Mouse (Mus musculus): Measurements from ENCODE around the gene Hsd17b12.
A peak's percentile ranks its signal among the peaks of the same experiment; 100 is the strongest.

The Hsd17b12 gene

GRCm38 (mm10) chr2:94069482-94069881 lies 88.3 kb downstream of the Hsd17b12 start:
- DNase-seq (ENCODE audit: low spot score) = no peak

DNA sequence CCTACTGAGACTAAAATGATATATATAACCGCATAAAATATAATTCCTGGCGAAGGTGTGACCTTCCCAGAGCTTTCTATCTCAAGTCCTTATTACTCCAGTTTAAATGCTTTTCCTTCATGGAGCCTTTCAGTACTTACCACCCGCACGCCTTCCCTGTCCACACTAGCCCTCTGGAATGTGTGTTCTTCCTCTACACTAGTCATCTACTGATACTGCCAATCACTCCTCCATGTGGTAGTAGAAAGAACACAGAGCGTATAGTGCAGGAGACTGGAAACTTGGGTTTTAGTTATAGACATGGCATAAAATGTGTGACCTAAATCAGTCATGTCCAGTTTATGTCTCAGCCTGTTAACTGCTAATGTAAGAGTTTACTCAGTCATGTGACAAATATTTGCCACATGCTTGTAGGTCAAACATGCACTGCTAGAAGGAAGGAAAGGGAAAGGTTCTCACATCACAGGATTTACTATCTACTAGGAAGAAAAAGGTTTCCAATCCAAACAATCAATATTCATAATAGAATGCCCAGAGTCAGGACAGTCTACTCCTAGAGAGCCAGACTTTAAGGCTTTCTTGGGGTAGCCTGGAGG lies 91.1 kb downstream of the Hsd17b12 start:
- no peak for DNase-seq (ENCODE audit: low spot score)

GRCm38 (mm10) chr2:94066120-94066519 lies 91.6 kb downstream of the Hsd17b12 start:
- no peak for DNase-seq (ENCODE audit: low spot score)

- DNase-seq (ENCODE audit: low spot score) = no peak
Observed at GRCm38 (mm10) chr2:94062791-94063190, 95.0 kb downstream of the Hsd17b12 start.

- DNase-seq (ENCODE audit: low spot score) = no peak
Observed at GRCm38 (mm10) chr2:94059459-94059858, 98.3 kb downstream of the Hsd17b12 start.

- DNase-seq (ENCODE audit: low spot score) = peak; percentile 68
Observed at GRCm38 (mm10) chr2:94054813-94055212, 103.0 kb downstream of the Hsd17b12 start.

- no peak for DNase-seq (ENCODE audit: low spot score)
Observed at GRCm38 (mm10) chr2:94051952-94052351, 105.8 kb downstream of the Hsd17b12 start.

DNA sequence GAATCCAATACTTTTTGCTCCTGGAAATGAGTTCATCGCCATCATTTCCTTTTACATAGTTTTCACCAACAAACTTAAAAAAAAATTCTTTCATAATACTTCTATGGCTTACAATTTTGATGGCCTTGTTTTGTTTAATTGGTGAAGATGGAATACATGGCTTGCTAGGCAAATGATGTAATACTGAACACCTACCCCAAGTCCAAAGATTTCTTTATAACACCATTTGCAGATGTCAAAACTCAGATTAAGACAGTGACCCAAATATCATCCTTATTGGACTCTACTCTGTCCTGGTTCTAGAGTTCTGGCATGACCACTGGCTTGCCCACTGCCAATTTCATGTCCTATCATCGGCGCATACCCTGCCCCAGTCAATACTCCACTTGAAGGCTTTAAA lies 106.9 kb downstream of the Hsd17b12 start:
- DNase-seq (ENCODE audit: low spot score) = no peak

DNA sequence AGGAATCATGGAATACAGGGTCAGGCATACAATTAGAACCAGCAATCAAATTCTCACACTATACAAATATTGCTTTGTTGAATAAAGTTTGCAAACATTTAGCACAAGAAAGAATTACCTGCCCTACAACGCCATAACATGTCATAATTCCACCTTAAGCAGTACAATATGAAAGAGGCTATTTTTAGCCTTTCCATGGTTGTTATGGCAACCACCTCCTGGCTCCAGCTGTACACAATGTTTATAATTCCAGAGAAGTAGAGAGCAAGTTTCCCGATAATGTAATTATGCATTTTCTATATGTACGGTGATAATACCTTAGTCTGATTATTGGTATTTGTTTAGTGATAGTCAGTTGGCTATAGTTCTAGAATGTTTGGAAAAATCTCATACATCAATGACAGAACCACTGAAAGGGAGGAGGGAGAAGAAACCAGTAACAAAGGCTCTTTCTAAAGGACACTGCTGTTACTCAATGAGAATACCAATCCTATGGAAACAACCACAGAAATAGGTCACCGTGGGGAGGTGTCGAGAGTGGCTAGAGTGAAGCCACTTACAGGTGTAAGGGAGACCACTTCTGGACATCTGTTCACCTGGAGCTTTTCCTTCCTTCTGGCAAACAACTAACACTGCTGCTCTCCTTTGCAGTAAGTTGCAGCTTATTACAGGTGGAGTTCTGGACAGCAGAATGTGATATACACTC lies 108.1 kb downstream of the Hsd17b12 start:
- DNase-seq (ENCODE audit: low spot score) = no peak

DNA sequence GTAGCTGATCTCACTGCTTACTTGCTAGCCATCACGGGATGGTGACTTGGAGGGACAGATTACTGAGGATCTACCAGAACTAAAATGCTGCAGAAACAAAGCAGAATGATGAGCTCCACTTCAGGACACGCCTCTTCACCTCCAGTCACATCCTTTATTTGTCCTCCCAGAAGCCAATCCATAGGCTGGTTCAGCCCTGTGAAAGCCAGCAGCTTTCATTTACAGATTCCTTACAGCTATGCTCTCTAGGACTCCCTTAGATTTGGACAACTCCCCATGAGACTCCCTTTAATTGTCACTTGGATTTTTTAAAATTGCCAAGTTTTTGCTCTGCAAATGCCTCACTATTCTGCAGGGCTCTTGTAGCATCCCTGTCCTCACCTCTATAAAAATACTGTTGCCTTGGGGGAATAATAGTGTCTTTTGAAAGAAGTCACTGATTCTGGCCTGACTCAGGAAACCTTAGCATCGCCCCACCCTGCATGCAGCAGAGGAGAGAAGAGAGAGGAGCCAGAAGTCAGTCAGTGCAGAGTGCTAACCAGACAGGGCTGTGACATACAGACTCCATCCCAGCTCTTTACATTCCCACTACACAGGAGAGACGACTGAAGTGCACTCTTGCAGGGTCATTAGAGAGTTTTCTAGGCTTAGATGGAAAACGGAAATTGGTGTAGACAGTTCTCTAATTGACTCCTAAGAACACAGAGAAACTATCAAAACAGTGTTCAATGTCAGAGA lies 108.9 kb downstream of the Hsd17b12 start:
- no peak for DNase-seq (ENCODE audit: low spot score)

- DNase-seq (ENCODE audit: low spot score) = no peak
Observed at GRCm38 (mm10) chr2:94048271-94048670, 109.5 kb downstream of the Hsd17b12 start.

DNA sequence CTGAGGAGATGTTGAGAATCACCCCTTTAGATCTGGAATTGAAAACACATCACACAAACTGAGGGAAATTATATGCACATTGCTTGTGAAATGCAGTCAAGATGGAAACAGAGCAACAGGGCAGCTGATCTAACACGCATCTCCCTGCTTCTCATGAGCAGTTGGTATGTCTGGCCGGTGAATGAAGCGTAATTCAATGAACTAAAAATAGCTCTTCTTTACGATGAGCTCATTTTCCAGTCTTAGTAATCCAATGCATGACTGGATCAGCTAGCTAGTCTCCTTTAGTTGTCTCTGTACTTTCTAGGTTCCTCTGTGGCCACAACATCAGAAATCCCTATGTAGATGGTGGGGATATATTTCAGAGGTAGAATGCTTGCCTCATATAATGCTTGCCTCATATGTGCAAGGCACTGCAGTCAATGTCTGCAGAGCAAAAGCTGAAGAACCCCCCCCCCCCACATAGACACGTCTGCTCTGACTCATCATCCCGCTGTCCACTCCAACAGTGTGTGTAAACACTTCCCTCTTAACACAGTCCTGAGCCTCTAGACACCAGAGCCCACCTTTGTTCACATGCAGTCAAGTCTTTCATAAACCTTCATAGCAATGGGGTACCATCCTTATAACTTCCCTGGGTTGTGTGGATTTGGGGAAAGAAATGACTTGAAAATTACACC lies 112.2 kb downstream of the Hsd17b12 start:
- no peak for DNase-seq (ENCODE audit: low spot score)

DNA sequence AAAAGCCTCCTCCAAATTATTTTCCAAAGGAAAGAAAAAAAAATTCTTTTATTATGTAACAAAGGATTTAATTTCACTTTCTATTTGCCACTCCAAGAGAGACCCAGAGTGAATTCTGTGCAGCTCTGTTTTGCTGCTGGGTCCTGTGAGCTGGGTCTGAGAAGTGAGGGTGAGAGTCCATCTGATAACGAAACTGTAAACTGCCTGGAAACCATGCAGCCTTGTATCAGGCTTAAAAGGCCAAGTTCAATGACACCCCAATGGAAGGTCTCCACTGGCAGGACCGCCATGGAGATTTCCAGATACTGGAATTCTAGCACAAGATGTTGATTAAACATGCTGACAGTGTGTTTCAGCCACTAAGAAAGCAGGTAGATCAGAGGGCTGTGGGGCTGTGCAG lies 113.6 kb downstream of the Hsd17b12 start:
- no peak for DNase-seq (ENCODE audit: low spot score)

DNA sequence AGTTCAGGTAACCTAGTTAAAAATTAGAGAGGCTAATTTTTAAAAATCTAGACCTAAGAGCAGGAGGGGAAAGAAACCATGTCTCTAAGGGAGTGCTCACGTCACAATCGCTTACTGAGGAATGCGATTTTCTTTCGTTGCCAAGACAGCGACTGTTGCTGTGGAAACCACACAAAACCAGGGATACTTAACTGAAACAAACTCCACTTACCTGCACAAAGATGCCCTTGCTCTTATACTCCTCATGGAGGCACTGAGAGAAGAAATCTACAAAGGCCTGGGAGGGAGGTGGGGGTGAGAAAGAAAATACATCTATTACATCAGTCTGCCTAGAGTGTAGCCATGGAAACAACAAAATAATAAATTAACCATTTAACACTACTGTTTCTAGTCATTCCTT lies 114.1 kb downstream of the Hsd17b12 start:
- peak; percentile 53 for DNase-seq (ENCODE audit: low spot score)

DNA sequence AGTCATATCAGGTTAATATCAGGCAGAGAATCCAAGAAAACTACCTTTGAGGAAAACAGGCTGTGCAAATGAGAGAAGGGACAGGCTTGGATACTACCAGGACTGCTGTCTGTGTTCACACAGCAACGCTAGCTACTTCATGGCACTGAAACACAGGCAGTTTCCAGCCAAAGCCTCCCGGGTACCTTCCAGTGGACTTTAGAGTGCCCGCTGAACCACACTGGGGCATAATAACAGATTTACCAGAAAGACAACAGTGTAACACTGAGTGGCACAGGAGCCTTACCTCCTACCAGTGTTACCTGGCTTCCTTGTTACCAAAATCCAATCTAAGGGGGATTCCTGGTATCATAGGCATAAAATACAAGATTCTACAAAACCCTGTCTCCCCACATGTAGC lies 115.3 kb downstream of the Hsd17b12 start:
- no peak for DNase-seq (ENCODE audit: low spot score)

DNA sequence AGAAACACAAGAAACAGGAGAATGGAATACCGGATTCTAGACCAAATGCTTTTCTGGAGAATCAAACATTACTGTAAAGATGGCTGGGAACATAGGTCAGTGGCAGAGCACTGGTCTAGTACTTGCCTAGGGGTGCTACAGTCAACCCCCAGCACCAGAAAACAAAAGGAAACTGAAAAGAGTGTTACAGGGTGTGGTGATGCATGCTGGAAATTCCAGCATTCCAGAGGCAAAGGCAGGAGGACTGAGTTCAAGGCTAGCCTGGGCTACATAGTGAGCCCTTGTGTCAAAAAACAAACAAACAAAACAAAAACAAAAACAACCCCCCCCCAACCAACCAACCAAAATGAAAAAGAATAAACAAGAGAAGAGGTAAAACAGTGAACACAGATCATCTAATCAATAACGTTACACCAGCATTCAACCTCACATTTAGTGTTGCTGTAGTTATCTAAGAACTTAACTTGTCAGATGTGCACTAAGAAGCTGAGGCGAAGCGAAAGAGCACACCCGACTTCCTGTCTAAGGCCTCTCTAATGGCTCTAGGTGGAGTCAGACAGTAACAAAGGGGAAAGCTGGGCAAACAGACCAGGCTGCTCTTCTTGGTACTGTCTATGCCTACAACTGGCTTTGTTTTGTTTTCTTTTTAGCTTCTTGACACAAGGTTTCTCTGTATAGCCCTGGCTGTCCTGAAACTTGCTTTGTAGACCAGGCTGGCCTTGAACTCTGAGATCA lies 117.2 kb downstream of the Hsd17b12 start:
- no peak for DNase-seq (ENCODE audit: low spot score)

GRCm38 (mm10) chr2:94035428-94036331 lies 122.1 kb downstream of the Hsd17b12 start:
- peak; percentile 81 for DNase-seq (ENCODE audit: low spot score)

DNA sequence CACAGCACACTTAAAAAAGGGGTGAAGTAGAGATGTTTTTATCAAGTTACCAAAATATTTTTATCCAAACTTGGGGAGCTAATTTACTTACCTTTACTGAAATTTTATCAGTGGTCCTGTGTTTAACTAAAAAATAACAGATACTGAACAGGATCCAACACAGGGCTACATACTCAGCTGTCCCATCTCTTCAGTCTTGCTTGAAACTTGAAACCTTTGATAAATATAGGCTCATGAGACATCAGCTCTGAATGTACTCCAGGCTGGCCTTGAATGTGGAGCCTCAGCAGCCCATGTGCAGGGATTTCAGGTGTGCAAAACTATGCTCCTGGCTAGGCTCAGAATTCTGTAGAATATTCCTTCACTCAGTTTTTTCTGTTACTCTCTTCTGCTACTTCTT lies 127.2 kb downstream of the Hsd17b12 start:
- DNase-seq (ENCODE audit: low spot score) = no peak

- no peak for DNase-seq (ENCODE audit: low spot score)
Observed at GRCm38 (mm10) chr2:94024637-94025036, 133.1 kb downstream of the Hsd17b12 start.

GRCm38 (mm10) chr2:94010335-94011291 lies 147.2 kb downstream of the Hsd17b12 start, which contains the start of gene Alkbh3:
Gene Alkbh3 (minus strand): TSS chr2:94010807.
- DNase-seq (ENCODE audit: low spot score) = peak; percentile 96

Data from embryo, embryonic 10.5 days (tissue).